Mouse (Mus musculus) intestine, postnatal 0 days (tissue): ENCODE measurements around the gene Ssu2. TPM values are rescaled to one million over a fixed set of nuclear protein-coding genes. Genes with fewer than 3 reads are reported as not detected.

Experiments
- ATAC-seq: fragments of 200-750 bp; cut with Nextera tagmentation; 2 replicates; pipeline ENCODE4 v1.8.0; 2017; ENCODE audit warnings: mild to moderate bottlenecking, moderate TSS enrichment, moderate library complexity
- H3K27ac ChIP-seq: fragments of 300-500 bp; sonication (generic); 2 replicates; pipeline ENCODE4 v1.5.1; 2014; ENCODE audit warnings: mild to moderate bottlenecking, low read depth, low read length, moderate library complexity
- H3K27me3 ChIP-seq: fragments of 300-500 bp; sonication (generic); replicated peaks from 2 replicates; pipeline ENCODE4 v1.6.1; 2014; ENCODE audit warnings: low read length, mixed read lengths; ENCODE audit not compliant: control insufficient read depth, insufficient read depth
- H3K36me3 ChIP-seq: fragments of 300-500 bp; sonication (generic); 2 replicates; pipeline ENCODE4 v1.6.1; 2014; ENCODE audit warnings: mild to moderate bottlenecking, moderate library complexity; ENCODE audit not compliant: control insufficient read depth, insufficient read depth
- H3K4me1 ChIP-seq: fragments of 300-500 bp; sonication (generic); replicated peaks from 2 replicates; pipeline ENCODE4 v1.6.1; 2014; ENCODE audit warnings: antibody characterized with exemption, low read length, mixed read lengths; ENCODE audit not compliant: control insufficient read depth, insufficient read depth
- H3K4me2 ChIP-seq: fragments of 300-500 bp; sonication (generic); replicated peaks from 2 replicates; pipeline ENCODE4 v1.6.1; 2014; ENCODE audit warnings: low read depth, mild to moderate bottlenecking, moderate library complexity
- H3K4me3 ChIP-seq: fragments of 300-500 bp; sonication (generic); 2 replicates; pipeline ENCODE4 v1.5.1; 2014; ENCODE audit warnings: low read depth, low read length
- H3K9ac ChIP-seq: fragments of 300-500 bp; sonication (generic); 2 replicates; pipeline ENCODE4 v1.6.1; 2014; ENCODE audit warnings: mild to moderate bottlenecking, low read depth, low read length
- H3K9me3 ChIP-seq: fragments of 300-500 bp; sonication (generic); 2 replicates; pipeline ENCODE4 v1.6.1; 2016; ENCODE audit warnings: mixed run types; ENCODE audit not compliant: control insufficient read depth
- CTCF ChIP-seq: sonication (generic); IDR thresholded peaks from 2 replicates; pipeline ENCODE4 v1.5.1; 2016; ENCODE audit warnings: low read depth, mild to moderate bottlenecking, control low read depth, antibody characterized with exemption, moderate library complexity
- WGBS: fragments of 180-500 bp; shearing (Covaris S2); extraction: QIAGEN DNeasy Blood & Tissue Kit; methylation state at CpG from one replicate; pipeline ENCODE4 v1.1.7; 2014; 5-methylcytosine and 5-hydroxymethylcytosine counted together
- polyA plus RNA-seq: library from polyadenylated mRNA; unstranded; fragments of >200 nt; fragmentation: Nextera tagmentation; extraction: Ambion mirVana; gene quantifications from 2 replicates; pipeline ENCODE4 v1.2.1, GENCODE M21; 2015

The Ssu2 gene
- polyA plus RNA-seq, 1 experiment from 2014 or later = 4.1 TPM

GRCm38 (mm10) chr6:112311385-112311784, 76.4 kb downstream of the Ssu2 start:
- Histone ChIP-seq H3K9ac (no peak overlapping the region), H3K36me3 (no peaks in the 10 kb centered on the region), H3K4me3 (no peak overlapping the region), H3K9me3 (no peaks in the 10 kb centered on the region), H3K4me1 (no peaks in the 10 kb centered on the region), H3K27ac (no peak overlapping the region), H3K4me2 (no peak overlapping the region), H3K27me3 (no peaks in the 10 kb centered on the region)
- no peak for TF ChIP-seq CTCF
- no peak for ATAC-seq
- 42% methylated on average over 4 of the region's 4 CpGs for WGBS

- Histone ChIP-seq H3K4me1 (no peaks in the 10 kb centered on the region), H3K27me3 (no peaks in the 10 kb centered on the region), H3K9me3 (no peaks in the 10 kb centered on the region), H3K36me3 (no peaks in the 10 kb centered on the region), H3K9ac (no peak overlapping the region), H3K27ac (no peak overlapping the region), H3K4me3 (no peak overlapping the region), H3K4me2 (no peak overlapping the region)
- no peak for ATAC-seq
- no peak for TF ChIP-seq CTCF
- 61% methylated on average over 6 of the region's 6 CpGs for whole genome bisulfite sequencing
Measured at GRCm38 (mm10) chr6:112309330-112309938, 78.4 kb downstream of the Ssu2 start.

Other genes starting within 250 kb of the Ssu2 start
- 8.0 and 8.7 TPM in 2 replicates for gene Lmcd1, start 114.3 kb downstream of the Ssu2 start, polyA plus RNA-seq
- 4.1 and 4.9 TPM in 2 replicates for gene Cav3, start 71.5 kb upstream of the Ssu2 start, polyA plus RNA-seq
- 0.14 and 0.18 TPM in 2 replicates for gene Oxtr, start 101.9 kb upstream of the Ssu2 start, polyA plus RNA-seq